Mouse (Mus musculus): ENCODE measurements around the gene Rgs19. TPM values are rescaled to one million over a fixed set of nuclear protein-coding genes. Genes with fewer than 3 reads are reported as not detected.

The Rgs19 gene
- polyA plus RNA-seq, 1 experiment from 2014 or later: 66.3 TPM

GRCm38 (mm10) chr2:181691083-181691482 lies 2.7 kb downstream of the Rgs19 start:
- peaks cover 24% of the 10 kb centered on the region; the same call in 1 of the 2 replicates for H3K36me3 ChIP-seq (ENCODE audit: control insufficient read depth, insufficient read depth, low read length)
- H3K4me1 ChIP-seq (ENCODE audit: control insufficient read depth, insufficient read depth, low read length): peaks cover 9% of the 10 kb centered on the region; the same call in 1 of the 2 replicates
- no peak overlapping the region for H3K27ac ChIP-seq (ENCODE audit: low read depth, low read length)
- H3K9me3 ChIP-seq (ENCODE audit: control insufficient read depth, low read length): no peaks in the 10 kb centered on the region
- 92% methylated on average over 6 of the region's 6 CpGs for WGBS
- no peak overlapping the region for H3K4me3 ChIP-seq (ENCODE audit: low read depth, low read length)
- H3K27me3 ChIP-seq (ENCODE audit: control insufficient read depth, insufficient read depth, low read length): no peaks in the 10 kb centered on the region
- no peak overlapping the region for H3K4me2 ChIP-seq (ENCODE audit: low read depth, low read length)
- H3K9ac ChIP-seq (replicated peaks; ENCODE audit: low read depth, low read length): no peak overlapping the region
- no peak for ATAC-seq (ENCODE audit: low read depth)

- peaks cover 27% of the 10 kb centered on the region; the same call in 1 of the 2 replicates for H3K36me3 ChIP-seq (ENCODE audit: control insufficient read depth, insufficient read depth, low read length)
- ATAC-seq (ENCODE audit: low read depth): no peak
- no peaks in the 10 kb centered on the region for H3K9me3 ChIP-seq (ENCODE audit: control insufficient read depth, low read length)
- no peak overlapping the region for H3K4me3 ChIP-seq (ENCODE audit: low read depth, low read length)
- no peaks in the 10 kb centered on the region for H3K27me3 ChIP-seq (ENCODE audit: control insufficient read depth, insufficient read depth, low read length)
- no peak overlapping the region for H3K4me2 ChIP-seq (ENCODE audit: low read depth, low read length)
- H3K27ac ChIP-seq (ENCODE audit: low read depth, low read length): no peak overlapping the region
- H3K4me1 ChIP-seq (ENCODE audit: control insufficient read depth, insufficient read depth, low read length): peaks cover 9% of the 10 kb centered on the region; the same call in 1 of the 2 replicates
- 93% methylated on average over 10 of the region's 10 CpGs for WGBS
- no peak overlapping the region for H3K9ac ChIP-seq (replicated peaks; ENCODE audit: low read depth, low read length)
Observed at GRCm38 (mm10) chr2:181689466-181690160, 4.2 kb downstream of the Rgs19 start.

GRCm38 (mm10) chr2:181687586-181687985 lies 6.2 kb downstream of the Rgs19 start:
- no peak overlapping the region for H3K27ac ChIP-seq (ENCODE audit: low read depth, low read length)
- H3K4me1 ChIP-seq (ENCODE audit: control insufficient read depth, insufficient read depth, low read length): 0 out of 2 replicates have a peak, but pooled peaks cover 1% of the 10 kb centered on the region
- 92% methylated on average over 8 of the region's 8 CpGs for WGBS
- no peak overlapping the region for H3K4me3 ChIP-seq (ENCODE audit: low read depth, low read length)
- H3K4me2 ChIP-seq (ENCODE audit: low read depth, low read length): no peak overlapping the region
- no peaks in the 10 kb centered on the region for H3K9me3 ChIP-seq (ENCODE audit: control insufficient read depth, low read length)
- peaks cover 27% of the 10 kb centered on the region; the same call in 1 of the 2 replicates for H3K36me3 ChIP-seq (ENCODE audit: control insufficient read depth, insufficient read depth, low read length)
- no peak for ATAC-seq (ENCODE audit: low read depth)
- no peak overlapping the region for H3K9ac ChIP-seq (replicated peaks; ENCODE audit: low read depth, low read length)
- no peaks in the 10 kb centered on the region for H3K27me3 ChIP-seq (ENCODE audit: control insufficient read depth, insufficient read depth, low read length)

GRCm38 (mm10) chr2:181685686-181686085 lies 8.1 kb downstream of the Rgs19 start:
- H3K27me3 ChIP-seq (ENCODE audit: control insufficient read depth, insufficient read depth, low read length): no peaks in the 10 kb centered on the region
- H3K27ac ChIP-seq (ENCODE audit: low read depth, low read length): no peak overlapping the region
- H3K36me3 ChIP-seq (ENCODE audit: control insufficient read depth, insufficient read depth, low read length): peaks cover 27% of the 10 kb centered on the region; the same call in 1 of the 2 replicates
- H3K4me2 ChIP-seq (ENCODE audit: low read depth, low read length): no peak overlapping the region
- ATAC-seq (ENCODE audit: low read depth): no peak
- 92% methylated on average over 4 of the region's 4 CpGs for WGBS
- no peaks in the 10 kb centered on the region for H3K9me3 ChIP-seq (ENCODE audit: control insufficient read depth, low read length)
- no peak overlapping the region for H3K4me3 ChIP-seq (ENCODE audit: low read depth, low read length)
- no peak overlapping the region for H3K9ac ChIP-seq (replicated peaks; ENCODE audit: low read depth, low read length)
- peaks cover 4% of the 10 kb centered on the region for H3K4me1 ChIP-seq (ENCODE audit: control insufficient read depth, insufficient read depth, low read length)

GRCm38 (mm10) chr2:181684713-181685112 lies 9.1 kb downstream of the Rgs19 start:
- H3K27me3 ChIP-seq (ENCODE audit: control insufficient read depth, insufficient read depth, low read length): no peaks in the 10 kb centered on the region
- no peak overlapping the region for H3K27ac ChIP-seq (ENCODE audit: low read depth, low read length)
- 97% methylated on average over 1 of the region's 1 CpGs for whole genome bisulfite sequencing
- H3K36me3 ChIP-seq (ENCODE audit: control insufficient read depth, insufficient read depth, low read length): peaks cover 27% of the 10 kb centered on the region; the same call in 1 of the 2 replicates
- no peak for ATAC-seq (ENCODE audit: low read depth)
- no peak overlapping the region for H3K9ac ChIP-seq (replicated peaks; ENCODE audit: low read depth, low read length)
- no peak overlapping the region for H3K4me2 ChIP-seq (ENCODE audit: low read depth, low read length)
- H3K9me3 ChIP-seq (ENCODE audit: control insufficient read depth, low read length): no peaks in the 10 kb centered on the region
- no peak overlapping the region for H3K4me3 ChIP-seq (ENCODE audit: low read depth, low read length)
- peaks cover 5% of the 10 kb centered on the region for H3K4me1 ChIP-seq (ENCODE audit: control insufficient read depth, insufficient read depth, low read length)

GRCm38 (mm10) chr2:181683381-181683780 lies 10.4 kb downstream of the Rgs19 start:
- no peak overlapping the region for H3K27ac ChIP-seq (ENCODE audit: low read depth, low read length)
- no peak for ATAC-seq (ENCODE audit: low read depth)
- H3K36me3 ChIP-seq (ENCODE audit: control insufficient read depth, insufficient read depth, low read length): peaks cover 16% of the 10 kb centered on the region; the same call in 1 of the 2 replicates
- H3K4me3 ChIP-seq (ENCODE audit: low read depth, low read length): no peak overlapping the region
- no peaks in the 10 kb centered on the region for H3K27me3 ChIP-seq (ENCODE audit: control insufficient read depth, insufficient read depth, low read length)
- H3K4me2 ChIP-seq (ENCODE audit: low read depth, low read length): no peak overlapping the region
- peaks cover 9% of the 10 kb centered on the region for H3K4me1 ChIP-seq (ENCODE audit: control insufficient read depth, insufficient read depth, low read length)
- H3K9me3 ChIP-seq (ENCODE audit: control insufficient read depth, low read length): no peaks in the 10 kb centered on the region
- no peak overlapping the region for H3K9ac ChIP-seq (replicated peaks; ENCODE audit: low read depth, low read length)
- WGBS: 80% methylated on average over 4 of the region's 4 CpGs

GRCm38 (mm10) chr2:181681978-181682377 lies 11.8 kb downstream of the Rgs19 start:
- Histone ChIP-seq H3K27me3 (ENCODE audit: control insufficient read depth, insufficient read depth, low read length) (no peaks in the 10 kb centered on the region), H3K36me3 (ENCODE audit: control insufficient read depth, insufficient read depth, low read length) (peaks cover 9% of the 10 kb centered on the region; the same call in 1 of the 2 replicates), H3K4me3 (ENCODE audit: low read depth, low read length) (no peak overlapping the region), H3K9me3 (ENCODE audit: control insufficient read depth, low read length) (no peaks in the 10 kb centered on the region), H3K4me1 (ENCODE audit: control insufficient read depth, insufficient read depth, low read length) (peaks cover 9% of the 10 kb centered on the region), H3K9ac (replicated peaks; ENCODE audit: low read depth, low read length) (no peak overlapping the region), H3K27ac (ENCODE audit: low read depth, low read length) (no peak overlapping the region), H3K4me2 (ENCODE audit: low read depth, low read length) (no peak overlapping the region)
- WGBS: 89% methylated on average over 1 of the region's 1 CpGs
- no peak for ATAC-seq (ENCODE audit: low read depth)

GRCm38 (mm10) chr2:181680716-181681117 lies 13.1 kb downstream of the Rgs19 start:
- peaks cover 9% of the 10 kb centered on the region for H3K4me1 ChIP-seq (ENCODE audit: control insufficient read depth, insufficient read depth, low read length)
- H3K27ac ChIP-seq (ENCODE audit: low read depth, low read length): peak overlapping the region; percentile 60; the same call in 1 of the 2 replicates
- peak overlapping the region; percentile 61 for H3K4me3 ChIP-seq (ENCODE audit: low read depth, low read length)
- H3K4me2 ChIP-seq (ENCODE audit: low read depth, low read length): peak overlapping the region; percentile 94
- H3K36me3 ChIP-seq (ENCODE audit: control insufficient read depth, insufficient read depth, low read length): no peaks in the 10 kb centered on the region
- no peaks in the 10 kb centered on the region for H3K9me3 ChIP-seq (ENCODE audit: control insufficient read depth, low read length)
- peak; percentile 44 for ATAC-seq (ENCODE audit: low read depth)
- peak overlapping the region; percentile 84 for H3K9ac ChIP-seq (replicated peaks; ENCODE audit: low read depth, low read length)
- WGBS: 22% methylated on average over 7 of the region's 7 CpGs
- H3K27me3 ChIP-seq (ENCODE audit: control insufficient read depth, insufficient read depth, low read length): no peaks in the 10 kb centered on the region

GRCm38 (mm10) chr2:181679951-181680715 lies 13.6 kb downstream of the Rgs19 start, which contains the start of gene Tcea2:
TSS of gene Tcea2 (plus strand) at chr2:181680310.
- Histone ChIP-seq H3K9me3 (ENCODE audit: control insufficient read depth, low read length) (no peaks in the 10 kb centered on the region), H3K4me3 (ENCODE audit: low read depth, low read length) (peak within 1 kb of the TSS; percentile 61), H3K36me3 (ENCODE audit: control insufficient read depth, insufficient read depth, low read length) (no peaks in the 10 kb centered on the region), H3K4me1 (ENCODE audit: control insufficient read depth, insufficient read depth, low read length) (peaks cover 9% of the 10 kb centered on the region), H3K9ac (replicated peaks; ENCODE audit: low read depth, low read length) (peak within 1 kb of the TSS; percentile 84), H3K27ac (ENCODE audit: low read depth, low read length) (peak within 1 kb of the TSS; percentile 60), H3K4me2 (ENCODE audit: low read depth, low read length) (peak within 1 kb of the TSS; percentile 94), H3K27me3 (ENCODE audit: control insufficient read depth, insufficient read depth, low read length) (no peaks in the 10 kb centered on the region)
- WGBS: under 1% methylated on average over 64 of the region's 69 CpGs
- peak; percentile 65 for ATAC-seq (ENCODE audit: low read depth)
